Mouse (Mus musculus): Measurements from ENCODE around the gene Mast2.

GRCm38 (mm10) chr4:116398051-116398450 lies 65.9 kb downstream of the Mast2 start:
- TF ChIP-seq CTCF (IDR thresholded peaks at IDR 0.05; ENCODE audit: insufficient read depth, low read depth, low read length) (no peak), POLR2A (IDR thresholded peaks at IDR 0.05; ENCODE audit: insufficient read depth, low read depth, low read length) (no peak)
